Mouse (Mus musculus): ENCODE measurements around the gene Wfdc2. TPM values are rescaled to one million over a fixed set of nuclear protein-coding genes. Genes with fewer than 3 reads are reported as not detected.
A peak's percentile ranks its signal among the peaks of the same experiment; 100 is the strongest.
"Not testable (repeated sequence)": the region's sequence is repeated elsewhere in the genome, so short reads cannot be mapped to it uniquely, and the experiment has no call there.

Wfdc2 gene
- polyA plus RNA-seq, 1 experiment = not detected

DNA sequence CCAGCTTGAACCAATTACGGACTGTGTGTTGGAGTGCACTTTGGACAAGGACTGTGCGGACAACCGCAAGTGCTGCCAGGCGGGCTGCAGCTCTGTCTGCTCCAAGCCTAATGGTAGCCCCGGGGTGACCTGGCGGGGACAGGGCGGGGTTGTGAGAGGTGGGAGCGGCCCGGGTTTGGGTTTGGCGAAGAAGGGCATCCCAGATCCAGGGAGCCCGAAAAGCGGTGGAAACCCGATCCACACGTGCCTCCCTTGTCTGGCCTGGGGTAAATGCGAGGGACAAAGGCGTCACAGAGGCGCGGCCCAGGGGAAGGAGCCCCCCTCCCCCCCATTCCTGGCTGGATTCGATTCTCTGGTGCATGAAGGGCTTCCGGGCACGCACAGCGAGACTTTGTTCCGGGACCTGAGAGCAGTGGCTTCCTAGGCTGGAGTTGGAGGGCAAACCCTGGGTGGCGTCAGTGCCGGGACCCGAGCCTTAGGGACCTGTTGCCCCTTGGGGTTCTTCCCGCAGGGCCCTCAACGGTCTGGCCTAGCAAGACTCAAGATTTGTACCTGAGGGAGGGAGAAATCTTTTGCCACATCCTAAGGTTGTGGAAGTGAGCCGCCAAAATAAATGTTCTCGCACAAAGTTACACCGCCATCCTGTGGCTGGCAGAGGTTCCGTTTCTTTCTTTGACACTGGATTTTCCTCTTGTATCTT is 1.3 kb downstream of the Wfdc2 start:
- Histone ChIP-seq H3K4me3 (ENCODE audit: insufficient read depth, low read length) (peak overlapping the region; percentile 1; the same call in 1 of the 2 replicates), H3K4me1 (ENCODE audit: control insufficient read depth, insufficient read depth, low read length) (peaks cover 6% of the 10 kb centered on the region; the same call in 1 of the 2 replicates), H3K27ac (ENCODE audit: insufficient read depth, low read length) (no peak overlapping the region)
- TF ChIP-seq POLR2A (IDR thresholded peaks at IDR 0.05; ENCODE audit: low read depth, low read length) = no peak
- TF ChIP-seq CTCF (IDR thresholded peaks at IDR 0.05; ENCODE audit: borderline replicate concordance, insufficient read depth, low read length) = no peak

DNA sequence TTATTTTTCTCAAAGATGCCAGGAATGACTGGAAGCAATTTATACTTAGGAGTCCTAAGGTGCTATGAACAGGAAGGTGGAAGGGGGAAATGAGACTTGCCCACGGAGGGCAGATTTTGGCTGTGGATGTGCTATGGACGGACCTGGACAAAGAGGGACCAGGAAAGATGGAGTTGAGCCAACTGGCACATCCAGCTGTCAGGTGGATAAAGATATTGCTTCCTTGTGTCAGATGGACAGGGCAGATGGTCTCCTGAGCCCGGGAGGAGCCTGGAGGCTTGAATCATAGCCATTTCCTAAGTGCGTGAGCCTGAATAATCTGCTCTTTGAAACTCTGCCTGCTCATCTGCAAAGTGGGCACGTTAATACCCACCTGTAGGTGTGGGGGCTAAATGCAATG is 2.1 kb downstream of the Wfdc2 start:
- H3K27ac ChIP-seq (ENCODE audit: insufficient read depth, low read length) = no peak overlapping the region
- no peak for TF ChIP-seq POLR2A (IDR thresholded peaks at IDR 0.05; ENCODE audit: low read depth, low read length)
- no peak for TF ChIP-seq CTCF (IDR thresholded peaks at IDR 0.05; ENCODE audit: borderline replicate concordance, insufficient read depth, low read length)
- H3K4me3 ChIP-seq (ENCODE audit: insufficient read depth, low read length) = no peak overlapping the region

DNA sequence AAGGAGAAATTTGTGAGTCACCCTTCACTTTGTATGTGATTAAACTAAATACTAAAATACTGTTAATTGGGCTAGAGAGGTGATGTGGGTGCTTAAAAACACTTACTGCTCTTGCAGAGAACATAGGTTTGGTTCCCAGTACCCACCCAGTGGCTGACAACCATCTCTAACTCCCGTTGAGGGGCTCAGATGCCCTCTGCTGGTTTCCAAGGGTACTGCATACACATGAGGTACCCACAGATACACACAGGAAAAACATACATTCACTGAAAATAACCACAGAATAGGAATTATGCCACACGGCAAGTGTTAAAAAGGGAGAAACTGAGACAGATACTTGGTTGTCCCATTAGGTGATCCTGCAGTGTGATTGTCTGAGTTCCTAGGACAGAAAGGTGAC is 4.8 kb downstream of the Wfdc2 start:
- TF ChIP-seq POLR2A (IDR thresholded peaks at IDR 0.05; ENCODE audit: low read depth, low read length) (no peak), CTCF (IDR thresholded peaks at IDR 0.05; ENCODE audit: borderline replicate concordance, insufficient read depth, low read length) (no peak)
- Histone ChIP-seq H3K4me3 (ENCODE audit: insufficient read depth, low read length) (no peak overlapping the region), H3K4me1 (ENCODE audit: control insufficient read depth, insufficient read depth, low read length) (no peaks in the 10 kb centered on the region), H3K27ac (ENCODE audit: insufficient read depth, low read length) (no peak overlapping the region)

More for the DNA sequence above, 2.1 kb downstream of the Wfdc2 start:
- H3K4me1 ChIP-seq (ENCODE audit: control insufficient read depth, insufficient read depth, low read length) = no peaks in the 10 kb centered on the region

- TF ChIP-seq POLR2A (IDR thresholded peaks at IDR 0.05; ENCODE audit: low read depth, low read length) (no peak), CTCF (IDR thresholded peaks at IDR 0.05; ENCODE audit: borderline replicate concordance, insufficient read depth, low read length) (no peak)
- Histone ChIP-seq H3K4me1 (ENCODE audit: control insufficient read depth, insufficient read depth, low read length) (no peaks in the 10 kb centered on the region), H3K27ac (ENCODE audit: insufficient read depth, low read length) (no peak overlapping the region), H3K4me3 (ENCODE audit: insufficient read depth, low read length) (no peak overlapping the region)
These were observed 5.2 kb downstream of the Wfdc2 start for GRCm38 (mm10) chr2:164567460-164567859.

GRCm38 (mm10) chr2:164573359-164573758 is 11.1 kb downstream of the Wfdc2 start, which contains the start of gene Spint3:
Gene Spint3, minus strand, starts transcription at chr2:164573459.
- H3K27ac ChIP-seq (ENCODE audit: insufficient read depth, low read length); H3K4me3 ChIP-seq (ENCODE audit: insufficient read depth, low read length); H3K4me1 ChIP-seq (ENCODE audit: control insufficient read depth, insufficient read depth, low read length): not testable (repeated sequence)

DNA sequence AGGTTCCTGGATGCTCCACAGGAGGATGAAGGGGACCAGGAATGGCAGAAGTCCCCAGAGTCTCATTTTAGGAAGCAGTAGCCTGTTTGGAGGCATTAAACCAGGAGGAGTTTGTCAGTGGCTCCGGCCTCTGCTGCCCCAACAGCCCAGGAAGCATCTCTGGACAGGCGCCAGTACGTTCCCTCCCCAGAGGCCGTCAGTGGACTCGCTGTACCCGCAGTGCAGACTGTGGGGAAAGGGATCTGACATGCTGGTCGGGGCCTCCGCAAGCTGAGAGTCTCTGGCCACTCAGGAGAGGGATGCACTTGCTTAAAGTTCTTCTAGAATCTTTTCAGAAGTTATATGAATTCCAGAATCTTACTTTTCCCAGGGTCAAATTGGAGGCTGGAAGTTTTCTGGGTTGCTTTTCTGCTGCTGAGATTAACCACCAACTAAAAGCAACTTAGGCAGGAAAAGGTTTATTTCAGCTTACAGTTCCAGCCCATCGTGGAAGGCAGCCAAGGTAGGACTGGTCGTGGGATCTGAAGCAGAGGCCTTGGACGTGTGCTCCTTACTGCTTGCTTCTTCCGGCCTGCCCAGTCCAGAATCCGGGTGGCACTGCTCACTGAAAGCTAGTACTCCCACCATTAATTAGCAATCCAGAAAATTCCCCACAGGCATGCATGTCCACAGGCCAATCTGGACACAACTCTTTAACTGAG is 23.0 kb downstream of the Wfdc2 start, which contains the start of gene Wfdc6a:
Gene Wfdc6a, minus strand, starts transcription at position 423 of the 701 bp plus-strand sequence.
- not testable (repeated sequence) for H3K4me3 ChIP-seq (ENCODE audit: insufficient read depth, low read length); H3K27ac ChIP-seq (ENCODE audit: insufficient read depth, low read length); H3K4me1 ChIP-seq (ENCODE audit: control insufficient read depth, insufficient read depth, low read length)

DNA sequence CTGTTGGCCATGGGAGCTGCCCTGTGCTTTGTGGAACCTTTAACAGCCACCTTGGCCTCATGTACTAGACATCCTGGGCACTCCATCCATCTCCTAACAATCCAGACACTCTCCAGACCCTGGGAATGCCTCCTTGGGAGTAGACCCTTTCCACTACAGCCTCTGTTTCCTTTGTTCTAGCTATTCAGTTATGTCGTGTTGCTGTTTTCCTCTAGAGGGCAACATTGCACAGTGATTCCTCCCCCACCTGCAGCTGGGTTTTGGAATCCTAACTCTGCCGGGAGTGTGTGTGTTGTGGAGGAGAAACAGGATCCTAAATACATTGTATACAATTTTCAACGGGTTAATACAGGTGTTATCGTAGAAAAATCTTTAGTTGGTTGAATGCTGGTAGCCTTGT is 29.8 kb downstream of the Wfdc2 start:
- no peak overlapping the region for H3K4me3 ChIP-seq (ENCODE audit: insufficient read depth, low read length)
- H3K27ac ChIP-seq (ENCODE audit: insufficient read depth, low read length) = no peak overlapping the region
- TF ChIP-seq CTCF (IDR thresholded peaks at IDR 0.05; ENCODE audit: borderline replicate concordance, insufficient read depth, low read length) (peak; percentile 59; the same call in 1 of the 2 replicates), POLR2A (IDR thresholded peaks at IDR 0.05; ENCODE audit: low read depth, low read length) (no peak)
- no peaks in the 10 kb centered on the region for H3K4me1 ChIP-seq (ENCODE audit: control insufficient read depth, insufficient read depth, low read length)

DNA sequence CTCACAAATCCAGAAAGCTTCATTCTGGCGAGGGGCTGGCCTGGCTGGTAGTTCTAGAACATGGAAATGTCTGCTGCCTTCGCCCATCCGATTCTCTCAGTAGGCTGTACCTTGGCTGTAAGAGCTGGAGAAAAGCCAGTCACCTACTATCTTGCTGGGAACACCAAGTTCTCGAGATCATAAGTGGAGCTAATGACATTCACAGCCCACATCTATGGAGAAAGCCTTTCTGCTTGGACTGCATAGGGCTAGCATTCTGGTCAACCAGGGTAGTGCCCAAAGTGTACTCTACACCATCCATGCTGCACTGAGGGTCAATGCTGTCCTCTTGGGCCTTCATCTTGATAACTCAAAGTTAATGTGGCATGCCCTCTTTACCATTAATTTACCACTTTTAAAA is 31.3 kb downstream of the Wfdc2 start, which contains the start of gene Eppin:
Gene Eppin, minus strand, starts transcription at position 101 of the 400 bp plus-strand sequence.
- Histone ChIP-seq H3K4me1 (ENCODE audit: control insufficient read depth, insufficient read depth, low read length) (no peaks in the 10 kb centered on the region), H3K4me3 (ENCODE audit: insufficient read depth, low read length) (no peak within 1 kb of the TSS), H3K27ac (ENCODE audit: insufficient read depth, low read length) (no peak within 1 kb of the TSS)
- TF ChIP-seq CTCF (IDR thresholded peaks at IDR 0.05; ENCODE audit: borderline replicate concordance, insufficient read depth, low read length) (no peak), POLR2A (IDR thresholded peaks at IDR 0.05; ENCODE audit: low read depth, low read length) (no peak)

- Histone ChIP-seq H3K4me1 (ENCODE audit: control insufficient read depth, insufficient read depth, low read length) (peaks cover 3% of the 10 kb centered on the region; the same call in 1 of the 2 replicates), H3K27ac (ENCODE audit: insufficient read depth, low read length) (no peak overlapping the region), H3K4me3 (ENCODE audit: insufficient read depth, low read length) (no peak overlapping the region)
- no peak for TF ChIP-seq POLR2A (IDR thresholded peaks at IDR 0.05; ENCODE audit: low read depth, low read length)
- no peak for TF ChIP-seq CTCF (IDR thresholded peaks at IDR 0.05; ENCODE audit: borderline replicate concordance, insufficient read depth, low read length)
These were observed 38.0 kb downstream of the Wfdc2 start for GRCm38 (mm10) chr2:164600179-164600578.

DNA sequence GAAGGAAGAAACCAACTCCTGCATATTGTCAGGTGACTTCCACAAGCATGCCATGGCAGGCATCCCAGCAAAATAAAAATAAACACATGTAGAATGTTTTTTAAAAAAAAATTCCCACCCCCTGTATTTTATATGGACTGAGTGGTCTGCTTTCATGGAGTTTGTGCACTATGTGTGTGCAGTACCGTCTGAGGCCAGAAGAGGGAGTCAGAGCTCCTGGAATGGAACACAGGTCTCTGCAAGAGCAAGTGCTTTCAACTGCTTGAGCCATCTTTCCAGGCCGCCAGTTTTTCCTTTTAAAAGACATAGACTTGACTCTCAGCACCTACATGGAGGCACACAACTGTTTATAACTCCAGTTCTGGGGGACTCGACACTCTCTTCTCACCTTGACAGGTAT is 41.3 kb downstream of the Wfdc2 start:
- Histone ChIP-seq H3K27ac (ENCODE audit: insufficient read depth, low read length) (no peak overlapping the region), H3K4me1 (ENCODE audit: control insufficient read depth, insufficient read depth, low read length) (peaks cover 3% of the 10 kb centered on the region; the same call in 1 of the 2 replicates), H3K4me3 (ENCODE audit: insufficient read depth, low read length) (no peak overlapping the region)
- TF ChIP-seq CTCF (IDR thresholded peaks at IDR 0.05; ENCODE audit: borderline replicate concordance, insufficient read depth, low read length) (no peak), POLR2A (IDR thresholded peaks at IDR 0.05; ENCODE audit: low read depth, low read length) (no peak)
